Mouse (Mus musculus): ENCODE results near the gene Sorl1. TPM values are rescaled to one million over a fixed set of nuclear protein-coding genes. Genes with fewer than 3 reads are reported as not detected.

Sorl1 gene
- polyA plus RNA-seq, 1 experiment from 2014 or later = 9.3 TPM

DNA sequence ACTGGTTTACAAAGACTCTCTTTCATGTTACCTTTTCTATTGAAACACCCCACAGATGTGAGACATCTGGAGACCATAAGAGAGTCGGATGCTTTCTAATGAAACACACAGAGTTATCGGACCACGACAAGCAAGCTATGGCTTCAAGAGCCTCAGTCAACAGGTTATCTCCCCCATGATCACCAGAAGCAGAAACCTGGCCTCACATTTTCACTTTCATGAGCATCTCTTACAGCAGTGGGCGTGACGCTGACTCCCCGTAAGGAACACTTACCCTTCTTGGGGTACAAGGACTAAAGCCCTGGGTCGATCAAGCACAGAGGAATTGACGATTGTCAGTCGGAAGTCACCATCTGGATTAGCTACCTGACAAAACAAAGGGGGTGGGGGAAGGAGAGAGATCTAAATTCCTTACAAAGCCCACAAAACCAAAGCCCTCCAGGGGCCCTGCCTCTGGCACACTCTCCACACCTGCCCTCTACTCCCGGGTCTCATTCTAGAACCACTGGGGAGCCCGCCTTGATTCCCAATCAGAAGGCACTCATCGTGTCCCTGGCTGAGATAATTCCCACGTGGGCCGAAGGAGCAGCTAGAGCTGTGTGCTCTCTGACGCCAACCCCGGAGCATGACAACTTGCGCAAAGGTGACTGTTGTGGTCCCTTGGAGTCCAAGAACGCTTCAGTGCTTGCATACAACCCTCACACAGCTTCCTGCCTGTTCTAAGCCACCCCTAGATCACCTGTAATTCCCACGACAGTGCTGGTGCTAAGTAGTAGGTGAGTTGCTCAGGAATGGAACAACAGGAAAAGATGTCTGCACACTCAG, 90.6 kb downstream of the Sorl1 start:
- DNase-seq (ENCODE audit: low spot score) = no peak
- H3K4me3 ChIP-seq (ENCODE audit: low read depth, low read length) = no peak overlapping the region
- WGBS = 52% methylated on average over 19 of the region's 19 CpGs
- H3K36me3 ChIP-seq (ENCODE audit: control insufficient read depth, insufficient read depth, low read length) = 0 out of 2 replicates have a peak, but pooled peaks cover 6% of the 10 kb centered on the region
- H3K4me1 ChIP-seq (ENCODE audit: control insufficient read depth, insufficient read depth, low read length) = peaks cover 6% of the 10 kb centered on the region; the same call in 1 of the 2 replicates
- peak; percentile 30; the same call in 1 of the 2 replicates for ATAC-seq (ENCODE audit: low read depth)
- no peak overlapping the region for H3K4me2 ChIP-seq (ENCODE audit: low read depth, low read length)
- no peak overlapping the region for H3K9ac ChIP-seq (ENCODE audit: low read depth, low read length)
- H3K9me3 ChIP-seq (ENCODE audit: control insufficient read depth, low read length) = no peaks in the 10 kb centered on the region
- no peak overlapping the region for H3K27ac ChIP-seq (replicated peaks; ENCODE audit: low read depth, low read length)
- no peaks in the 10 kb centered on the region; the same call in 1 of the 2 replicates for H3K27me3 ChIP-seq (replicated peaks; ENCODE audit: control insufficient read depth, insufficient read depth, low read length)

GRCm38 (mm10) chr9:42032419-42032818, 91.7 kb downstream of the Sorl1 start:
- Histone ChIP-seq H3K36me3 (ENCODE audit: control insufficient read depth, insufficient read depth, low read length) (0 out of 2 replicates have a peak, but pooled peaks cover 6% of the 10 kb centered on the region), H3K27me3 (replicated peaks; ENCODE audit: control insufficient read depth, insufficient read depth, low read length) (no peaks in the 10 kb centered on the region; the same call in 1 of the 2 replicates), H3K4me3 (ENCODE audit: low read depth, low read length) (no peak overlapping the region), H3K4me1 (ENCODE audit: control insufficient read depth, insufficient read depth, low read length) (peaks cover 6% of the 10 kb centered on the region; the same call in 1 of the 2 replicates), H3K9me3 (ENCODE audit: control insufficient read depth, low read length) (no peaks in the 10 kb centered on the region), H3K4me2 (ENCODE audit: low read depth, low read length) (no peak overlapping the region), H3K27ac (replicated peaks; ENCODE audit: low read depth, low read length) (no peak overlapping the region), H3K9ac (ENCODE audit: low read depth, low read length) (no peak overlapping the region)
- 45% methylated on average over 9 of the region's 9 CpGs for WGBS
- ATAC-seq (ENCODE audit: low read depth) (no peak), DNase-seq (ENCODE audit: low spot score) (no peak)

GRCm38 (mm10) chr9:42028807-42029206, 95.3 kb downstream of the Sorl1 start:
- H3K4me2 ChIP-seq (ENCODE audit: low read depth, low read length) = no peak overlapping the region
- H3K27me3 ChIP-seq (replicated peaks; ENCODE audit: control insufficient read depth, insufficient read depth, low read length) = no peaks in the 10 kb centered on the region; the same call in 1 of the 2 replicates
- DNase-seq (ENCODE audit: low spot score) (no peak), ATAC-seq (ENCODE audit: low read depth) (no peak)
- no peak overlapping the region for H3K27ac ChIP-seq (replicated peaks; ENCODE audit: low read depth, low read length)
- peaks cover 6% of the 10 kb centered on the region; the same call in 1 of the 2 replicates for H3K4me1 ChIP-seq (ENCODE audit: control insufficient read depth, insufficient read depth, low read length)
- no peak overlapping the region for H3K4me3 ChIP-seq (ENCODE audit: low read depth, low read length)
- no peaks in the 10 kb centered on the region for H3K9me3 ChIP-seq (ENCODE audit: control insufficient read depth, low read length)
- WGBS = 65% methylated on average over 4 of the region's 4 CpGs
- 0 out of 2 replicates have a peak, but pooled peaks cover 6% of the 10 kb centered on the region for H3K36me3 ChIP-seq (ENCODE audit: control insufficient read depth, insufficient read depth, low read length)
- H3K9ac ChIP-seq (ENCODE audit: low read depth, low read length) = no peak overlapping the region

GRCm38 (mm10) chr9:42024257-42024656, 99.8 kb downstream of the Sorl1 start:
- no peaks in the 10 kb centered on the region for H3K9me3 ChIP-seq (ENCODE audit: control insufficient read depth, low read length)
- 75% methylated on average over 9 of the region's 9 CpGs for WGBS
- no peaks in the 10 kb centered on the region for H3K27me3 ChIP-seq (replicated peaks; ENCODE audit: control insufficient read depth, insufficient read depth, low read length)
- no peak overlapping the region for H3K27ac ChIP-seq (replicated peaks; ENCODE audit: low read depth, low read length)
- DNase-seq (ENCODE audit: low spot score) = no peak
- no peak overlapping the region for H3K4me3 ChIP-seq (ENCODE audit: low read depth, low read length)
- H3K9ac ChIP-seq (ENCODE audit: low read depth, low read length) = no peak overlapping the region
- no peaks in the 10 kb centered on the region for H3K36me3 ChIP-seq (ENCODE audit: control insufficient read depth, insufficient read depth, low read length)
- ATAC-seq (ENCODE audit: low read depth) = no peak
- H3K4me1 ChIP-seq (ENCODE audit: control insufficient read depth, insufficient read depth, low read length) = 0 out of 2 replicates have a peak, but pooled peaks cover 4% of the 10 kb centered on the region
- no peak overlapping the region for H3K4me2 ChIP-seq (ENCODE audit: low read depth, low read length)

DNA sequence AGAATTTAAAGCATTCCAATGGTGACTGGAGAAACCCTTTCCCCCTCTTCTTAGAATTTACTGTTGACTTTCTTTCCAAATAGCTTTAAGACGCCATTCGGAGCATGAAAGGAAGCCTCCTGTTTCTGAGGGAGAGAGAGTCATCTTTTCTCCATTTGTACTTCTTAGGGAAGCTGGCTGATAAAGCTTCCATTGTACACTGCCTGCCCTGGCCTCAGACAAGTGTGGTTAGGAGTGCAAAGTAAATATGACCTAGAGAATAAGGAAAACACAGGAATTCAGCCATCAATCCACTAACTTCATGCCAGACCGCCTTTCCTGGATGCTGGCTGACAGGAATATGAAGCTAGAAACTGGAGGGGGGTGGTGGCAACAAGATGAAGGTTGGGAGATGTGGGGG, 100.7 kb downstream of the Sorl1 start:
- no peaks in the 10 kb centered on the region for H3K27me3 ChIP-seq (replicated peaks; ENCODE audit: control insufficient read depth, insufficient read depth, low read length)
- H3K27ac ChIP-seq (replicated peaks; ENCODE audit: low read depth, low read length) = no peak overlapping the region; the same call in 1 of the 2 replicates
- no peak for DNase-seq (ENCODE audit: low spot score)
- no peak for ATAC-seq (ENCODE audit: low read depth)
- H3K4me3 ChIP-seq (ENCODE audit: low read depth, low read length) = no peak overlapping the region
- H3K4me1 ChIP-seq (ENCODE audit: control insufficient read depth, insufficient read depth, low read length) = 0 out of 2 replicates have a peak, but pooled peaks cover 4% of the 10 kb centered on the region
- no peak overlapping the region for H3K9ac ChIP-seq (ENCODE audit: low read depth, low read length)
- H3K4me2 ChIP-seq (ENCODE audit: low read depth, low read length) = no peak overlapping the region
- no peaks in the 10 kb centered on the region for H3K36me3 ChIP-seq (ENCODE audit: control insufficient read depth, insufficient read depth, low read length)
- WGBS = 41% methylated on average over 3 of the region's 3 CpGs
- H3K9me3 ChIP-seq (ENCODE audit: control insufficient read depth, low read length) = no peaks in the 10 kb centered on the region

- 0 out of 2 replicates have a peak, but pooled peaks cover 4% of the 10 kb centered on the region for H3K4me1 ChIP-seq (ENCODE audit: control insufficient read depth, insufficient read depth, low read length)
- H3K4me2 ChIP-seq (ENCODE audit: low read depth, low read length) = no peak overlapping the region
- H3K27ac ChIP-seq (replicated peaks; ENCODE audit: low read depth, low read length) = no peak overlapping the region
- ATAC-seq (ENCODE audit: low read depth) (no peak), DNase-seq (ENCODE audit: low spot score) (no peak)
- 89% methylated on average over 12 of the region's 12 CpGs for WGBS
- no peak overlapping the region for H3K4me3 ChIP-seq (ENCODE audit: low read depth, low read length)
- H3K27me3 ChIP-seq (replicated peaks; ENCODE audit: control insufficient read depth, insufficient read depth, low read length) = no peaks in the 10 kb centered on the region
- H3K36me3 ChIP-seq (ENCODE audit: control insufficient read depth, insufficient read depth, low read length) = peaks cover 6% of the 10 kb centered on the region; the same call in 1 of the 2 replicates
- no peak overlapping the region for H3K9ac ChIP-seq (ENCODE audit: low read depth, low read length)
- no peaks in the 10 kb centered on the region for H3K9me3 ChIP-seq (ENCODE audit: control insufficient read depth, low read length)
These were observed 101.8 kb downstream of the Sorl1 start for GRCm38 (mm10) chr9:42022318-42022717.

DNA sequence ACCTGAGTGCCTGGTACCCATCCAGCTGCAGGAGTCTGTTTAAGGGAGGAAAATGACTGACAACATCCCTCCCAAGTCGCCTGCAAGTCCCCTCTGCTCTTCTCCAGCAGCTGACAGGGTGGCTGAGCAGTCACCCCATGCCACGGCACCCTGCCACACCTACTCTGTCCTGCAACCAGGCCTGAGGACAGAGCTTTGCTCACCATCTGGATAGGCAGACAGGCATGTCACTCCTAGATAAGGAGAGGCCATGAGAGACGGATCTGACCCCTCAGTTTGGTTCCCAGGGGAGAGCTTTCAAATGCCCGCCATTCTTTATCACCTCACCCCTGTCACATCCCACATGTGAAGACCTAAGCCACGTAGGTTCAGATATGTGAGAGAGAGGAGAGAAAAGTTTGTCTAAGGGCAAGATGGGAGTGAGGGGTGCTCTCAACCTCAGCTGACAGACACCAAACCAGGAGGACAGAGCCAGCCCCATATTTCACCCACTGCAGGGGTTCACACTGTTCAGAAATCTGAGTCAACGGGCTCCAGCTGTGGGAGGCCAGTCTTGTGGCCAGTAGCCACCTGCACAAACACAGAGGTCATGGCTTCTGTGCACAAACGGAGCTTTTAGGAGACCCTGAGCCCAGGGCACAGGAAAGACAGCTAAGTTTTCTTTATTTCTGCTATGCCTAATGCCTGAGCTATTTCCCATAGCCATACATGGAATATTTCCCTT, 104.6 kb downstream of the Sorl1 start:
- H3K36me3 ChIP-seq (ENCODE audit: control insufficient read depth, insufficient read depth, low read length) = peaks cover 23% of the 10 kb centered on the region
- no peak for DNase-seq (ENCODE audit: low spot score)
- H3K27ac ChIP-seq (replicated peaks; ENCODE audit: low read depth, low read length) = no peak overlapping the region
- WGBS = 36% methylated on average over 7 of the region's 7 CpGs
- H3K4me3 ChIP-seq (ENCODE audit: low read depth, low read length) = no peak overlapping the region
- no peak for ATAC-seq (ENCODE audit: low read depth)
- H3K27me3 ChIP-seq (replicated peaks; ENCODE audit: control insufficient read depth, insufficient read depth, low read length) = no peaks in the 10 kb centered on the region
- peaks cover 7% of the 10 kb centered on the region; the same call in 1 of the 2 replicates for H3K9me3 ChIP-seq (ENCODE audit: control insufficient read depth, low read length)
- H3K4me2 ChIP-seq (ENCODE audit: low read depth, low read length) = no peak overlapping the region
- H3K9ac ChIP-seq (ENCODE audit: low read depth, low read length) = no peak overlapping the region
- 0 out of 2 replicates have a peak, but pooled peaks cover 4% of the 10 kb centered on the region for H3K4me1 ChIP-seq (ENCODE audit: control insufficient read depth, insufficient read depth, low read length)

DNA sequence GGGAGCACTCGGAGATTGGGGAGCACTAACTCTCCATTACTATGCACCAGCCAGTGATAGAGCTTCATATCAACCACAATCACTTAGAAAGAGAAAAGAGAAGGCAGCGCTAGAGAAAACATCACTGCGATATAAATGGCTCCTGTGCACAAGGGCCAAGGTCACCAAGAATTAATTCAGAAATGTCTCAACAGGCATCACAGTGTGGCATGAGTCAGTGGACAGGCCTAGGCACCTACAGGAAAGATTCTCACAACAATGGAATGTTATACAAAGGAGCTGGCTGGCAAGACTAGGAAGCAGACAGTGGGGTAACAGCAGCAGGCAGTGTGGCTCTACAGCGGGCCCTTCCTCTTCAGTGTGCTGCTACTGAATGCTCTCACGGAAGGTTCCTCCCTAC, 115.6 kb downstream of the Sorl1 start:
- H3K36me3 ChIP-seq (ENCODE audit: control insufficient read depth, insufficient read depth, low read length) = no peaks in the 10 kb centered on the region
- ATAC-seq (ENCODE audit: low read depth) (no peak), DNase-seq (ENCODE audit: low spot score) (no peak)
- H3K4me2 ChIP-seq (ENCODE audit: low read depth, low read length) = no peak overlapping the region
- no peaks in the 10 kb centered on the region for H3K9me3 ChIP-seq (ENCODE audit: control insufficient read depth, low read length)
- 94% methylated on average over 5 of the region's 5 CpGs for WGBS
- H3K4me3 ChIP-seq (ENCODE audit: low read depth, low read length) = no peak overlapping the region
- H3K4me1 ChIP-seq (ENCODE audit: control insufficient read depth, insufficient read depth, low read length) = peaks cover 10% of the 10 kb centered on the region
- no peak overlapping the region for H3K27ac ChIP-seq (replicated peaks; ENCODE audit: low read depth, low read length)
- H3K27me3 ChIP-seq (replicated peaks; ENCODE audit: control insufficient read depth, insufficient read depth, low read length) = no peaks in the 10 kb centered on the region
- H3K9ac ChIP-seq (ENCODE audit: low read depth, low read length) = no peak overlapping the region
